Mouse (Mus musculus) thymus, postnatal 0 days (tissue): ENCODE measurements around the gene Srpk2. TPM values are rescaled to one million over a fixed set of nuclear protein-coding genes. Genes with fewer than 3 reads are reported as not detected.
"Not testable (repeated sequence)": the region's sequence is repeated elsewhere in the genome, so short reads cannot be mapped to it uniquely, and the experiment has no call there.

Experiments
- DNase-seq: peaks from one replicate; pipeline ENCODE4 v3.0.0-alpha.2; 2015; ENCODE audit warnings: low spot score
- polyA plus RNA-seq: library from polyadenylated mRNA; unstranded; fragments of >200 nt; fragmentation: Nextera tagmentation; extraction: Ambion mirVana; gene quantifications from 2 replicates; pipeline ENCODE4 v1.2.1, GENCODE M21; 2015

Srpk2 gene
- polyA plus RNA-seq: 48.3 and 56.4 TPM in 2 replicates

GRCm38 (mm10) chr5:23684517-23684916 lies at the start of gene Srpk2:
Gene Srpk2 (minus strand): TSS chr5:23684617.
- no peak for DNase-seq

- DNase-seq: no peak
These were observed 37.5 kb upstream of the Srpk2 start for GRCm38 (mm10) chr5:23721956-23722355.

DNA sequence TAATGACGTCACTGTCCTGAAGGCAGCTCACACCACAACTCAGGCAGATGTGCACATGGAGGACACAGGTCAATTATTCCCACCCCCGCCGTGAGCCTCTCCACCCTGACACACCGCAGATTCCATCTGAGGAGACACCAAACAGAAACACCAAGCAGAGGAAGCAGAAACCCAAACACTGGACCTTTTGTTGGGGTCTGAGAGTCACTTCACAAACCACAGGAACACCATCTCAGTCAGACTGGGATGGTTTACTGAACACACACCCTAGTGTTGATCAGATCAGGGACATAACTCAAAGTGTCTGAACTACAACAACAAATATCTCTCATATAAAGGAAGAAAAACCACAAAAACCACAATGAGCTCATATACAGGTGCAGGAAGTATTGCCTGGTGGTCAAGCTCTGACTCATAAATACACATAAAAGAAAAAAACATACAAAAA lies 34.5 kb upstream of the Srpk2 start:
- peak; percentile 15 for DNase-seq

DNA sequence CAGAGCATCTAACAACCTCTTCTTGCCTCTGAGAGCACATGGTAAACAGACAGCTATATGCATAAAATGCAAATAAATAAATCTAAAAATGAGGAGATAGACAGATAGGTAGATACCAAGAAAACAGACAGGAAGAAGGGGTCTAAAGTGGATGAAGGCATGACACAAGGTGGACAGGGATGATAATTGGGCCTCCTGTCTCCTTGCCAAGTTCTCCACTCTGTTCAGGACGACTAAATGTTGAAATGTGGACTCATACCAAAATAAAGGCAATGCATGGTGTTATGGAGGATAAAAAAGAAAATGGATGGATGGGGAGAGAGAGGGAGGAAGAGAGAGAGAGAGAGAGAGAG lies 33.7 kb upstream of the Srpk2 start:
- no peak for DNase-seq

DNA sequence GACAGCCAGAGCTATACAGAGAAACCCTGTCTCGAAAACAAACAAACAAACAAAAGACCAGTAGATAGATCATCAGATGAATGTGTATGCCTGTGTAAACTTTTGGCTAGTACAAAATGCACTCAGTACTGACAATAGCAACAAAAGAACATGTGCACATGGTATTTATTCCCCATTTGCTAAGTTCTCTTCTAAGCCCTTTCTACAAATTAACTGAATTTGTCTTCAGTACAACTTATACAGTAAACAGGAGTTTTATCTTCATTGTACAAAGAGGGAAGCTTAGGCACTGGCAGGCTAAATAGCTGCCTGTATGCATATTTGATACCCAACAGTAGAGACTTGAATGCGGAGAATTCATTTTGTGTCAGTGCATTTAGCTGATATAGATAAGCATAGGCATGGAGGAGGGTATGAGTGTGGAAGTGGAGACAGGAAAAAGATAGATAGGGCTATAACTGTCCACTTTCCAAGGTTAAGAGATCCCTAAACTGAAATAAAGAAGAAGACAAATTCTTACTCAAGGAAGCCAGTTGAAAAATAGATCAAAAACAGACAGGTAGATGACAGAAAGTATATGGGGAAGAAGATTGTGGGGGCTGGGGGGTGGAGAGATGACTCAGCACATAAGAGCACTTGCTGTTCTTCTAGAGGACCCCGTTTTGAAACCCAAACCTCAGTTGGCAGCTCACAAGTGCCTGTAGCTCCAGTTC lies 33.2 kb upstream of the Srpk2 start:
- no peak for DNase-seq

DNA sequence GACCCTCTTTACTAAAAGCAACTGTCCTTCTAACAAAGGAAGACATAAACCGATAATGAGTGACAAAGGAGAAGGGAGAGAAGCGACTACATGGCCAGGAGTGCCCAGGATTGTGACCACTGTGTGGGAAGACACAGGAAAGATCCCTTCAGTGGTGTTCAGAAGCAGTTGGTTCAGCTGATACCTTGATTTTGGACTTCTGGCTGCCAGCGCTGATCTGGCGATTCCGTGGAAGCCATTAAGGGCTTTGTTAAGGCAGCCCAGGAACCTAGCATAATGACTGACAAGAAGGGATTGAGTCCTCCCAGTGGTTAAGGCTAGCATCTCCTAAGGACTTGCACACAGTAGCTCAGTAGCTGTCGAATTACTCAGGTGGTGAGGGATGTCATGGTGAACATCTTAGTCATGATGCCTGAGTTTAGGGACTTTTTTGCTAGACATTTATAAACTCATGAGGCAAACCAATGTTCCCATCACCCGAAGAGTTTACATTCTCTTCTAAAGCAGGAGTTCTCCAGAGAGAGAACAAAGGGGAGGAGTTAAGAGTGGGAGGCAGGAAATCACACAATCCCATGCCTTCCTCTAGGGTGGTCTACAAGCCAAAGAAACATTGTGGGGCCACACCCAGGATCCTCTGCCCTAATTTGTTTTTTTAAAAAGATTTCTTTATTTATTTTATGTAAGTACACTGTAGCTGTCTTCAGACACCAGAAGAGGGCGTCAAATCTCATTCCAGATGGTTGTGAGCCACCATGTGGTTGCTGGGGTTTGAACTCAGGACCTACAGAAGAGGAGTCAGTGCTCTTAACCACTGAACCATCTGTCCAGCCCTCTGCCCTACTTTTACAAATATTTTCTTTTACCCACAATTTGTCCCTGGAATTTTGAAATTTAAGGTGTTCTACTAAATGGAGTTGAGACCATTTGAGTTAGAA lies 29.3 kb upstream of the Srpk2 start:
- DNase-seq: no peak

DNA sequence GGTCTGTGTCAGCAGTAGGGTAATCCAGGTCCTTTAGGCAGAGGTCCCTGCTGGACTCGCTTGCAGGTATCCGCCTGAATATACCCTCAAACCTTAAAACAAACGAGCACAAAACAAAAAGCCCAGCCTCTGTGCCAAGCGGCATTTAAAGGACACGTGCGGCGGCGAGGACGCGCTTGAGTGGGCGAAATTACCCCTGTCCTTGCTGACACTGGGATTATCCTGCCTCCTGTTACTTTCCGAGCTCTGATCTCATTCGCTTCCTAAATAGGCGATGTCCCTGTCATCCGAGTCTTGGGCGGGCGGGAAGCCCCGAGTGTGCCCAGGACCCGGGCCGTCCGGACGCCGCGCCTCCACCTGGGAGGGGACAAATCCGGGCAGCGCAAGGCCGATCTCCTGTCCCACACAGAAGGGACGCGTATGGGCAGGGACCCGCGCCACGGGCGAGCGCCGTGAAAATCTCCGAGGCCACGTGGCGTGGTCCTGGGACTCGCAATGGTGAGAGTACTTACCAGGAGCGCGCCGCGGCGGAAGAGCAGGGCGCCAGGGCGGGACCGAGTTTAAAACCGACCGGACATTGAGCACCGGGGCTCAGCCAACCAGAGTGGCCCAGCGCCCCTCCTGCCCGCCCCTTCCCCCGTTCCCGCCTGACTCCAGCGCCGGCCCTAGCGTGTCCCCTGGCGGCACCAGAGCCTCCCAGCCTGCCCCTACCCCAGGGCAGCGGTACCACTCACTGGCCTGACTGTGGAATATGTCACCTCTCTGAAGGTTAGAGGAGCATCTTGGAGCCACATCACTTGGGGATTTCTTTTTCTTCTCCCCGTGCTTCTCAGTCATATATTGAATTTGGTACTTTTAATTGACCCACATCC lies 27.9 kb upstream of the Srpk2 start:
- DNase-seq: peak; percentile 49

DNA sequence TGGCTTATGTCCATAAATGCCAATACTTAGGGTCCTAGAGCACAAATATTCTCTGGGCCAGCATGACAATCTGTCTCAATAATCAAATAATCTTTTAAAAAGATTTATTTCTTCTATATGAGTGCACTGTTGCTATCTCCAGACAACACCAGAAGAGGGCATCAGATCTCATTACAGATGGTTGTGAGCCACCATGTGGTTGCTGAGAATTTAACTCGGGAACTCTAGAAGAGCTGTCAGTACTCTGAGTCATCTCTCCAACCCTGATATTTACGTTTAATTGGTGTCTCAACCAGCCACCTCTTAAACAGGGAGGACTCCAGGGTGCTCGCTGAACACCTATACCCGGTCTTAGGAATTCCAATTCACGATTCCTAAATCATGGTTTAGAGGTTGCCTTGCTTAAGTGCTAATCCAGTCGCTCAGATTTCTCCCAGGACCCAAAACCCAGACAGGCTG lies 27.3 kb upstream of the Srpk2 start:
- DNase-seq: peak; percentile 11

DNA sequence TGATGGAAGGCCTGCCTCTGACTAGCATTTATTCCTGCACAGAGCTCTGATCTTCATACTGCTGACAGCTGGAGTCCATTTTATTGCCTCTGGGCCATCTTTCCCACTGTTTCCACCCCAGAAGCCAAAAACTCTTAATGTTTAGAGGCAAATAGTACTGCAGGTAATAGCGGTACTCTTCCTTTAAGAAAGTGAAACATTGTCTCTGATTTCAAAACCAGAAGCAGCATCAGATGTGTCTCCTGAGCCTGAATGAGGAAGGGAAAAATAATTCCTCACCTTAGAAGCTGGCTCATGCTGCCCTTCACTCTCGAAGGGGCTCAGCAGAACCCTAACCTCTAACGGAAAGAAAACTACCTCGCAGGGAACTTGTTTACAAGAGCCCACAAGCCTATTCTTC lies 26.8 kb upstream of the Srpk2 start:
- no peak for DNase-seq

DNA sequence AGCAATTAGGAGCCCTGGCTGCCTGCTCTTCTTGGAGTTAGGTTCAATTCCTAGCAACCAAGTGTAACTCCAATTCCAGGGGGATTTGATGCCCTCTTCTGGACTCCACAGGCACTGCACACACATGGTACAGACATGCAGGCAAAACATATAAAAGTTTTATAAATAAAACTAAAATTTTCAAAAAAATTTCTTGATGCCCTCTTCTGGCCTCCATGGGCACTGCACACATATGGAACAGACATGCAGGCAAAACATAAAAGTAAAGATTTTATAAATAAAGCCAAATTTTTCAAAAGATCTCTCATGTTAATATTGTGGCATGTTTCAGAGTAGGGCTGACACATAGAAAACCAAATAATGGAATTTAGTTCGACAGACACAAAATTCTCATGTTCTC lies 25.2 kb upstream of the Srpk2 start:
- DNase-seq: no peak

DNA sequence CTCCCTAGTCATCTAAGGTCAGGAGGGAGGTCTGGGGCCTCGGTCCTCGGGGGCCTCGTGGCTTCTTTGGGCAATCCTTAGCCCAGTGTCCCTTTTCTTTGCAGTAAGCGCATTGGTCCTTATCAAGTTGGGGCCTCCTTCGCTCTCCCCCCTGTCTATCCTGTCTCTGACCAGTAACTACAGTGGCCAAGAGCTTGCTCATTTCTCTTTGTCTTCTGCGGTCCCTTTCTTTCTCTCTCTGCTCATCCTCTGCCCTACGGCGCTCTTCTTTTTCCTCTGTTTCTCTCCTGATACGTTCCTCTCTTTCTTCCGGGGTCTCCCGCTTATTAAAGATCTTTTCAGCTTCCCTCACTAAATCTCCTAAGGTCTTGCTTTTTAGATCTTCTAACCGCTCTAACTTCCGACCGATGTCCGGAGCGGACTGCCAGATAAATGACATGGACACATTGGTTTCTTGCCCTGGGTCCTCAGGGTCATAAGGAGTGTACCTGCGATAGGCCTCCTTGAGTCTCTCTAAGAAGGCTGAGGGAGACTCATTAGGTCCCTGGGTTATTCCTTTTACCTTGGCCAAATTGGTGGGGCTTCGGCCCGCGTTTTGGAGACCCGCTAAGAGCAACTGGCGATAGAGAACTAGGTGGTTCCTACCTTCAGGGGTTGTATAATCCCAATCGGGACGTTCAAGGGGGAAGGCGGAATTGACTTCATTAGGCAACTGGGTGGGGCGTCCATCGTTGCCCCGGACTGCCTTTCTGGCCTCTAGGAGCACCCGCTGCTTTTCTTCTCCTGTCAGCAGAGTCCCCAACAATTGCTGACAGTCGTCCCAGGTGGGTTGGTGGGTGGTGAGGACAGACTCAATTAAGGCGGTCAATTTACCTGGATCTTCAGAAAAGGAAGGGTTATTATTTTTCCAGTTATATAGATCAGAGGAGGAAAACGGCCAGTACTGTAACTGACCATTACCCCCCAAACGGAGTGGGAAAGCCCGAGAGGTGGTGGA lies 22.5 kb upstream of the Srpk2 start:
- DNase-seq: not testable (repeated sequence)

- no peak for DNase-seq
These were observed 13.0 kb upstream of the Srpk2 start for GRCm38 (mm10) chr5:23697457-23697856.

DNA sequence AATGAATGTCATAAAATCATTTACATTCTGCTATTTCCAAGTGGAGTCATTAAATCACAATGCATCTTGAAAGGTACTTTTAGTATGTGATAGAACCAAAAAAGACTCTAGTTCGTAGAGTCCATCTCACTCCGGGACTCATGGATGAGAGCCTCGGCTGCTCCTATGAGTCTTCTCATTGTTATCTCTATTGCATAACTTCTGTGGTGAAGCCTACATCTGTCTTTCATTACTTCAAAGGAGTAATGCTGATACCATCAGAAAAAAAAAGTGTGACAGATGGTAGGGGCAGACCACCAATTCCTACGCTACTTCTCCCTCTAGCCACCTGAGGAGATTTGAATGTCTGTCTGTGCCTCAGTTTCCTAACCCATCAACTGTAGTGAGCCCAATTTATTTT lies 986 bp downstream of the Srpk2 start:
- DNase-seq: no peak

- DNase-seq: no peak
These were observed 5.4 kb downstream of the Srpk2 start for GRCm38 (mm10) chr5:23679006-23679405.

DNA sequence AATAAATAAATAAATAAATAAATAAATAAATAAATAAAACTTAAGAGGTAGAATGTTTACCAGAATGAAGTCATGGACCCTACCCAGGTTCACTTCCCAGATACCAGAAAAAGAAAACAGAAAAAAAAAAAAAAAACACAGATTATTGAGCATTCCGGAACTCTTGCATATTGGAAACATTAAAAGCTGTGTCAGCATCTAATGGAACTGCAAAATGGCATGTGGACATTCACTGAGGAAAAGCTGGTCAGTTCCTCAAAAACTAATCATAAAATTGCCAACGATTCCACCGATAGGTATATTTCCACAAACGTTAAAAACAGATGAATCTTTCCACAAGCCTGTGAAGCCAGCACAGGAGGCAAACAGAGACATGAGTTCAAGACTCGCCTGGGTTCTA lies 6.5 kb downstream of the Srpk2 start:
- no peak for DNase-seq

- DNase-seq: no peak
These were observed 7.4 kb downstream of the Srpk2 start for GRCm38 (mm10) chr5:23677072-23677453.

DNA sequence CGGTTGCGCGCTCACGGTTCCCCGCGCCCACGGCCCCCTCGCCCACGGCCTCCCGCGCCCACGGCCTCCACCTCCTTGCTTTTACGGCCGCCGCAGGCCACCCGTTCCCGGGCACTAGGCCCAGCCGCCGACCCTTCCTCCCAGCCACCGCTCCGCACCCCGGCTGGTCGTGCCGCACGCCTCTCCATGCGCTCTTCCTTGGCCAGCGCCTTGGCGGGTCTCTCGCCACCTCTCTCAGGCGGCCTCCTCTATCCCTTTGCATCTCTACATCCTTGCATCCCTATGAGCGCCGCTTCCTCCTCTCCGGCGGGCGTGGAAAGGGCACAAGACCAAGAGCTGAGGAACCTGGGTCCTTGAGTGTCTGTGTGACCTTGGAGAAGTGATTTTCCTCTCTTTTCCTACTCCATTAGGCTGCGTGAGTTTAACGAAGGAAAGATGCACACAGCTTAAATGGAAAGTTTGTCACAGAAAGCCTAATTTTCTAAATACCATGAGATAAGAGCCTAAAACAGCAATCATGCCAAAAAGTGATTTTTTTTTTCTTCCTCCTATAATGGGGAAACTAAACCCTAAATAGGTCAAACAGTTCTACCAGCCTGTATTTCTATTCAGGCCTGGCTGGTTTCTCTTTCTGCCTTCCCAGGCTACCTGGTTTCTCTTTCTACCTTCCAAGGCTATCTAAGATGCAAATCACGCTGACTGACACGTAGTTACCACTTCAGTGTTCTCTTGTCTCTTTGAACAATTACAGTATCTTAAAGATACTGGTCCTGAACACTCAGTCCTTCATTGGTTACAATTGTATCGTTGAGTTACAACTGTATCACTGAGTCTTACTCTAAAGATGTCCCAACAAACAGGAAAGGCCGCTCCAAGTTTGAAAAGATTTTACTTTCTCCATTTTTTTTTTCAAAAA lies 8.0 kb downstream of the Srpk2 start:
- DNase-seq: peak; percentile 35

DNA sequence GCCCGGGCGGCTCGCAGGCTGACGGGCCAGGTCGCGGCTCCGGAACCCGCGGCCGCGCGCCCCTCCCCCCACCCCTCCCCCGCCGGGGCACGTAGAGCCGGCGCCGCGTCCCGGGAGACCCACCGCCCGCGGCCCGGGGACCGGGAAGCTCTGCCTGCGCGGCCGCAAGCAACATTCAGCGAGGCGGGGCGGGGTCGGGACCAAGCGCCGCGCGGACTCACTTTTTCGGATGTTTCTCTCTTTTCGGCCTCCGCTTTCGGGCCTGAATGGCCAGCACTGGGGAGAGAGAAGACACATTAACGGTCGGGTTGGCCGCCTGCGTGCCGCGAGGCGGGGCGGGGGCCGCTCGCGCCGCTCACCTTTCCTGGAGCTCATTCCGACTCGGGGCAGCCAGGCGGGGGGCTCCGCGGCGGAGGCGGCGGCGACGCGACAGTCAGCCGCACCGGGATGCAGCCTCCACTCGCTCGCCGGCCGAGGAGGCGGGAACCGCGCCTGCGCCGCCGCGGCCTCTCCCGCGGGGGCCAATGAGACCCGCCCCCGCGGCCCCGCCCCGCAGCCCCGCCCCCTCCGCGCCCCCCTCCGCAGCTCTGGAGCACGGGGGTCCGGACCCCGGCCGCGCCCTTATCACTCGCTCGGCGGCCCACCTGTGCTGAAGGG lies 8.8 kb downstream of the Srpk2 start:
- DNase-seq: peak; percentile 67
